Mouse (Mus musculus): Measurements from ENCODE around the gene Slc25a34. TPM values are rescaled to one million over a fixed set of nuclear protein-coding genes. Genes with fewer than 3 reads are reported as not detected.

Gene Slc25a34
- polyA plus RNA-seq, 1 experiment from 2014 or later, result not detected

DNA sequence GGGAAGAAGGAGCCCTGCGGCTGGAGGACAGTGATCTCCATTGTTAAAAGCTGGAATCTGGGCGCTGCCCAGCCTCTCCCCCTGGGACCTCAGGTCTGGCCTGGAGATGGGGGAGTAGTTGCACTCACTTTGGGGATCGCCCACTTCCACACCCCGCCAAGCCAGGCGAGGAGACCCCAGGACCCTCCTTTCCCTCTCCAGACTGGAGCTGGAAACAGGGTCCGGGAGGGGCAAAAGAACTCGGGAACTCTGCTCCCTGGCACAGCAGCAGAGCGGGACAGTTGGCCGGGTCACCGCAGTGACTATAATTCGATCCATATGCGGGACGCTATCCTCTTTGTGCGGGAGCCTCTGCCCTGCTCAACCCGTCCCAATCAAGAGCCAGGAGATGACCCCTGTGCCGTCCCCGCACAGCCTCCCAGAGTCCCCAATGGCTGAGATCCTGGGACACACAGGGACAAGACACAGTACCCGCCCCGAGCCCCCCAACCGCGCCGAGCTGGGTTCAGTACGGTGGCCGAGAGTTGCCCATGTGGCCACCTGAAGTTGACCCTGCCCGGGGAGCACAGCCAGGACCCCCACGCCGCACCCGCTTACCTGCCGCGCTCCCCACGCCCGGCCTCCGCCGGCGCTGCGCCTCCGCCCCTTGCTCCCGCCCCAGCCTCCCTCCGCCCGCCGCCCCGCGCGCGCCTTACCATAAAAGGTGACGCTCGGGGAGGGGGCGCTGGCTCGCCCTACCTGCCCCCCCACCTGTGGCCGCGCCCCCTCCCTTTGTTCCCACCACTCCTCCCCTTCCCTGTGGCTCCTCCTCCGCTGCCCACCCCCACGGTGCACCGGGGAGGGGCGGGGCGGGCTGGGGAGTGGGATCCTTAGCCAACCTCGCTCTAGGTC, 24.1 kb downstream of the Slc25a34 start:
- no peaks in the 10 kb centered on the region for H3K27me3 ChIP-seq (ENCODE audit: insufficient read depth, low read length)
- TF ChIP-seq CTCF (IDR thresholded peaks at IDR 0.05; ENCODE audit: low read depth), result no peak
- peak overlapping the region; percentile 87 for H3K9ac ChIP-seq
- H3K27ac ChIP-seq (ENCODE audit: low read depth), result peak overlapping the region; percentile 96
- peak; percentile 67 for DNase-seq
- peaks cover 10% of the 10 kb centered on the region for H3K36me3 ChIP-seq (ENCODE audit: insufficient read depth)
- H3K4me1 ChIP-seq (ENCODE audit: insufficient read depth), result peaks cover 17% of the 10 kb centered on the region
- ATAC-seq (ENCODE audit: insufficient read depth), result peak; percentile 10; the same call in 1 of the 2 replicates
- WGBS, result under 1% methylated on average over 47 of the region's 57 CpGs
- H3K9me3 ChIP-seq (ENCODE audit: low read depth, low read length), result no peaks in the 10 kb centered on the region
- H3K4me2 ChIP-seq, result peak overlapping the region; percentile 95
- H3K4me3 ChIP-seq (ENCODE audit: low read depth, low read length), result peak overlapping the region; percentile 74

DNA sequence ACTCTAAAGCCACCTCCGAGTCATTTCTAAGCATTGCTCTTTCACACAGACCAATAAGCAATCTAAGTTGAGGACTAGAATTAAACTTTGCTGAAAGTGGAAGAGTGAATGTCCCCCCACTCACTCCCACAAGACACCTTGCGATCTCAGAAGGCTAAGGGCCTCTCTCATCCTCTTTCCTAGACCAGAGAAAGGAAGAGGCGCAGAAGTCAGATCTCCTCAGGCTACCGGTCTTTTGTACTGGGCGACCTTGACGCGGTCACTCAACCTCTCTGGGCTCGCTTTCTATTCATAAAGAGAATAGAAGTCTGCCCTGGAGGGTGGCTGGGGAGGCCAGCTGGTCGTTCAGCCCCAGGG, 24.7 kb downstream of the Slc25a34 start:
- under 1% methylated on average over 9 of the region's 9 CpGs for WGBS
- Histone ChIP-seq H3K9me3 (ENCODE audit: low read depth, low read length) (no peaks in the 10 kb centered on the region), H3K4me1 (ENCODE audit: insufficient read depth) (peaks cover 11% of the 10 kb centered on the region), H3K27ac (ENCODE audit: low read depth) (peak overlapping the region; percentile 96), H3K36me3 (ENCODE audit: insufficient read depth) (peaks cover 16% of the 10 kb centered on the region), H3K4me3 (ENCODE audit: low read depth, low read length) (peak overlapping the region; percentile 74), H3K4me2 (peak overlapping the region; percentile 95), H3K27me3 (ENCODE audit: insufficient read depth, low read length) (no peaks in the 10 kb centered on the region), H3K9ac (peak overlapping the region; percentile 87)
- TF ChIP-seq CTCF (IDR thresholded peaks at IDR 0.05; ENCODE audit: low read depth), result no peak
- DNase-seq, result no peak
- ATAC-seq (ENCODE audit: insufficient read depth), result no peak

DNA sequence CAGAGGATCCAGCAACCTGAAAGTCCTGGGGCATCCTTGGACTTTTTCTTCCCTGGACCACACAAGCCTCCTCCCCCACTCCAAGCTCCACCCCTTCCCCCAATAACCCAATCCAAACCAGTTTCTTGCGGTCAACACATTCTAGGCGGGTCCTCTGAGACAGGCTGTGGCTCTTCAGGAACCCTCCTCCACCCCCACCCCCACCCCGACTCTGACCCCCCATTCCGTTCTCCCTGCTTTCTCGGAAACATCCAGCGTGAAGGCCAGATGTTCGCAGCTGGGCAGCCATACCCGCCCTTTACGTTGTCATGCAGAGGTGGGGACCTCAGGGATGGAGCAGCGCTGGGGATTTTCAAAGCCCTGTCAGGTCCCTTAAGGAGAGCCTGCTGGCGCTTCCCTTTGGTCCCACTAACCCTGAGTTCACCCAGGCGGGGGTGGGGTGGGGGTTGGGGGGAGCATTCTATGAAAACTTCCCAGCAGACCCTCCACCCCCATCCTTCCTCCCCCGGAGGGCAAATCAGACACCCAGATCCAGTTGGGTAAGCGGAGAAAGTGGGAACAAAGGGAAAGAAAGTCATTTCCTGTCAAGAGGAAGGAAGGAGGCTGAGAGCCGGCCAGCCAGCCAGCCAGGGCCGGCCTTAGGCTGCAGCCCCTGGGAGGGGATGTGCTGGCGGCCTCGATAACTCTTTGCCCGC, 25.3 kb downstream of the Slc25a34 start:
- Histone ChIP-seq H3K4me2 (peak overlapping the region; percentile 95), H3K27me3 (ENCODE audit: insufficient read depth, low read length) (no peaks in the 10 kb centered on the region), H3K9me3 (ENCODE audit: low read depth, low read length) (no peaks in the 10 kb centered on the region), H3K9ac (peak overlapping the region; percentile 87), H3K27ac (ENCODE audit: low read depth) (peak overlapping the region; percentile 96), H3K4me3 (ENCODE audit: low read depth, low read length) (peak overlapping the region; percentile 74), H3K4me1 (ENCODE audit: insufficient read depth) (peaks cover 10% of the 10 kb centered on the region), H3K36me3 (ENCODE audit: insufficient read depth) (peaks cover 18% of the 10 kb centered on the region)
- DNase-seq (peak; percentile 85), ATAC-seq (ENCODE audit: insufficient read depth) (peak; percentile 78)
- WGBS, result under 1% methylated on average over 19 of the region's 19 CpGs
- TF ChIP-seq CTCF (IDR thresholded peaks at IDR 0.05; ENCODE audit: low read depth), result no peak

DNA sequence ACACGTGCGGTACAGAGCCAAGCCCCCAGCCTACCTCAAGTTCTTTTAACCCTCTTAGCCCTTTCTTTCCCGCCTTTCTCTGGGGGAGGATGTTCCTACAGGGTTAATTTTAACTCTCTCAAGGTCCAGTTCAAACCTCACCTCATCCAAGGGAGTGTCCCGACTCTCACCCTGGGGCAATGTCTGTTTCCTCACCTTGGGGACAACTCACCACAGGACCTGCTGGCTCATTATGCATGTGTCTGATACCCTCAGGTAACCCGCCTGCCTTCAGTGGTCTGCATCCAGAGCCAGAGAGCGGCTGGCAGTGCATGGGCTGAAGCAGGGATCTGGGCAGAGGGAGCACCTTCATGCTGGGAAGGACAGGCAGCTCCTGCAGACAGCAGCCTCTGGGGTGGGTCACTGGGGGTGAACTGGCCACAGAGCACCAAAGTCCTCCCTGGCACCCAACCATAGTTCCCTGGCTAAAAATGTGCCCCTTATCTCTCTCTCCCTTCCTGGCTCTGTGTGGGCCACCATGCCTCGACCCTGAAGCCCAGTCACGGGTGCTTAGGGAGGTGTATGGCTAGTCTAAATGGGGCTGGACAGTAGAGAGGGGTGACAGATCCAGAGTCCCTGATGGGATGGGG, 26.8 kb downstream of the Slc25a34 start:
- no peak for TF ChIP-seq CTCF (IDR thresholded peaks at IDR 0.05; ENCODE audit: low read depth)
- H3K36me3 ChIP-seq (ENCODE audit: insufficient read depth), result peaks cover 29% of the 10 kb centered on the region
- H3K27ac ChIP-seq (ENCODE audit: low read depth), result no peak overlapping the region
- ATAC-seq (ENCODE audit: insufficient read depth), result no peak
- no peaks in the 10 kb centered on the region for H3K9me3 ChIP-seq (ENCODE audit: low read depth, low read length)
- H3K4me1 ChIP-seq (ENCODE audit: insufficient read depth), result peaks cover 10% of the 10 kb centered on the region
- WGBS, result 85% methylated on average over 8 of the region's 8 CpGs
- H3K9ac ChIP-seq, result no peak overlapping the region
- DNase-seq, result no peak
- no peak overlapping the region for H3K4me2 ChIP-seq
- no peak overlapping the region for H3K4me3 ChIP-seq (ENCODE audit: low read depth, low read length)
- no peaks in the 10 kb centered on the region for H3K27me3 ChIP-seq (ENCODE audit: insufficient read depth, low read length)

DNA sequence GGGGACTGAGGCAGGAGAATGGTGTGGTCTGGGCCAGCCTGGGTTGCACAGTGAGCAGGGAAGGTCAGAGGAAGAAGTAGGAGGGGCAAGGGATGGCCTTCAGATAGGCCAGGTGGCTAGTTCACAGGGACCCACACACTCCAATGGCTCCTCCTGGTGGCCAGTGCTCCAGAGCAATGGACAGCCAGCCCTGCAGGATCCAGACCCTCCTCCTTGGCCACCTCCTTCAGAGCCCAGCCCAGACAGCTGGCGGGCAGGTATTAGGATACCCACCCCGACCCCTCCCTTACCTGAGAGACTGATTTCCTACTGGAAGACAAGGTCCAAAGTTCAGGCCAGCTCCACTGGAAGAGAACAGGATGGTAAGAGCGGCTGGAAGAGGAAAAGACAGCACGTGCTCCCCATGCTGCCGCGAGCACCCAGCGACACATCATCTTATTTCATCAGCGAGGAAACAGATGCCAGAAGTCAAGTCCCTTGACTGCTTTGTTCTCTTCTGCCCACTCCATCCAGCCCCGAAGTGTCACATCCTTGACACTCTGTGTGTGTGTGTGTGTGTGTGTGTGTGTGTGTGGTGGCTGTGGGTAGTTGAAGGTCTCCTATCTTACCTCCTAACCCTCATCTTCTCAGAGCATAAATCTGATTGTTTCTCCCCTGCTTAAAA, 27.9 kb downstream of the Slc25a34 start:
- Histone ChIP-seq H3K27ac (ENCODE audit: low read depth) (no peak overlapping the region), H3K4me3 (ENCODE audit: low read depth, low read length) (no peak overlapping the region), H3K27me3 (ENCODE audit: insufficient read depth, low read length) (no peaks in the 10 kb centered on the region), H3K4me1 (ENCODE audit: insufficient read depth) (peaks cover 6% of the 10 kb centered on the region), H3K9me3 (ENCODE audit: low read depth, low read length) (no peaks in the 10 kb centered on the region), H3K9ac (no peak overlapping the region), H3K36me3 (ENCODE audit: insufficient read depth) (peaks cover 39% of the 10 kb centered on the region), H3K4me2 (no peak overlapping the region)
- DNase-seq (no peak), ATAC-seq (ENCODE audit: insufficient read depth) (no peak)
- peak; percentile 47 for TF ChIP-seq CTCF (IDR thresholded peaks at IDR 0.05; ENCODE audit: low read depth)
- 71% methylated on average over 9 of the region's 9 CpGs for WGBS

DNA sequence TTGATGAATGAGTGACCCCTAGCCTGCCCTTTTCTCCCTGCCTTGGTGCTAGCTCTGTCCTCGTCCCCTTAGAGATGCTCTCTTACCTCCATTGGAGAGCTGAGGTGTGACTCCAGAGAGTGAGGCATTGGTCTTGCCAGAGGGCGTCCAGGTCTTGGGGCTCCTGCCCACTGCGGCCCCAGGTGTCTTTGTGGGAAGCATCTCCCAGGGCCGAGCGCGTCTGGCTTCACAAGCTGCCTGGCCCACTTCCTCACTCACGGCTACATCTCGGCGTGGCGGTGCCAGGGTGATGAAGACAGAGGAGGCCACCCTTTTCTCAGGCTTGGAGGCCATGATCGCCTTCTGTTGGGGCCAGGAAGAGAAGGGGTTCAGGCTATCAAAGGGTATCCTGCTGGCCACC, 28.5 kb downstream of the Slc25a34 start:
- Histone ChIP-seq H3K9me3 (ENCODE audit: low read depth, low read length) (no peaks in the 10 kb centered on the region), H3K4me2 (no peak overlapping the region), H3K4me3 (ENCODE audit: low read depth, low read length) (no peak overlapping the region), H3K36me3 (ENCODE audit: insufficient read depth) (peaks cover 43% of the 10 kb centered on the region), H3K27me3 (ENCODE audit: insufficient read depth, low read length) (no peaks in the 10 kb centered on the region), H3K4me1 (ENCODE audit: insufficient read depth) (peaks cover 6% of the 10 kb centered on the region), H3K9ac (no peak overlapping the region), H3K27ac (ENCODE audit: low read depth) (no peak overlapping the region)
- TF ChIP-seq CTCF (IDR thresholded peaks at IDR 0.05; ENCODE audit: low read depth), result no peak
- no peak for ATAC-seq (ENCODE audit: insufficient read depth)
- DNase-seq, result no peak
- 92% methylated on average over 11 of the region's 11 CpGs for WGBS
